Mouse (Mus musculus) lung, embryonic 14.5 days (tissue): ENCODE data around the gene Anxa9. TPM values are rescaled to one million over a fixed set of nuclear protein-coding genes. Genes with fewer than 3 reads are reported as not detected.

Source experiments
- ATAC-seq: fragments of 200-750 bp; cut with Nextera tagmentation; 2 replicates; pipeline ENCODE4 v1.8.0; 2017; ENCODE audit warnings: mild to moderate bottlenecking, moderate TSS enrichment, moderate library complexity; ENCODE audit not compliant: insufficient read depth
- DNase-seq: peaks from one replicate; pipeline ENCODE4 v3.0.0-alpha.2; 2015
- H3K27ac ChIP-seq: fragments of 300-500 bp; sonication (generic); 2 replicates; pipeline ENCODE4 v1.5.1; 2014; ENCODE audit warnings: low read depth, mild to moderate bottlenecking, moderate library complexity
- H3K27me3 ChIP-seq: fragments of 300-500 bp; sonication (generic); 2 replicates; pipeline ENCODE4 v1.6.1; 2014; ENCODE audit warnings: low read length, control low read depth; ENCODE audit not compliant: insufficient read depth
- H3K36me3 ChIP-seq: fragments of 300-500 bp; sonication (generic); 2 replicates; pipeline ENCODE4 v1.6.1; 2014; ENCODE audit warnings: control low read depth; ENCODE audit not compliant: insufficient read depth
- H3K4me1 ChIP-seq: fragments of 300-500 bp; sonication (generic); 2 replicates; pipeline ENCODE4 v1.6.1; 2014; ENCODE audit warnings: antibody characterized with exemption, control low read depth; ENCODE audit not compliant: insufficient read depth
- H3K4me2 ChIP-seq: fragments of 300-500 bp; sonication (generic); 2 replicates; pipeline ENCODE4 v1.6.1; 2014; ENCODE audit warnings: mild to moderate bottlenecking
- H3K4me3 ChIP-seq: fragments of 300-500 bp; sonication (generic); 2 replicates; pipeline ENCODE4 v1.5.1; 2014; ENCODE audit warnings: low read depth, low read length
- H3K9ac ChIP-seq: fragments of 300-500 bp; sonication (generic); 2 replicates; pipeline ENCODE4 v1.6.1; 2014
- H3K9me3 ChIP-seq: fragments of 300-500 bp; sonication (generic); 2 replicates; pipeline ENCODE4 v1.6.1; 2016; ENCODE audit warnings: low read depth, low read length, control low read depth
- CTCF ChIP-seq: IDR thresholded peaks from 2 replicates; pipeline ENCODE4 v1.5.1; 2016; ENCODE audit warnings: antibody characterized with exemption, low read depth
- WGBS: fragments of 180-500 bp; shearing (Covaris S2); extraction: QIAGEN DNeasy Blood & Tissue Kit; methylation state at CpG from one replicate; pipeline ENCODE4 v1.1.7; 2014; 5-methylcytosine and 5-hydroxymethylcytosine counted together
- polyA plus RNA-seq: library from polyadenylated mRNA; unstranded; fragments of >200 nt; fragmentation: Nextera tagmentation; extraction: Ambion mirVana; gene quantifications from 2 replicates; pipeline ENCODE4 v1.2.1, GENCODE M21; 2014

Gene Anxa9
- polyA plus RNA-seq, 1 experiment from 2014 or later, result 2.0 TPM

- no peaks in the 10 kb centered on the region for H3K4me1 ChIP-seq
- no peak for TF ChIP-seq CTCF
- H3K9ac ChIP-seq, result 0 out of 2 replicates have a peak overlapping the region, but pooled peaks have one; percentile 18
- peak overlapping the region; percentile 35 for H3K4me2 ChIP-seq
- no peak for DNase-seq
- 0 out of 2 replicates have a peak overlapping the region, but pooled peaks have one; percentile 1 for H3K4me3 ChIP-seq
- H3K27me3 ChIP-seq, result no peaks in the 10 kb centered on the region
- 69% methylated on average over 5 of the region's 5 CpGs for WGBS
- ATAC-seq, result no peak
- H3K9me3 ChIP-seq, result no peaks in the 10 kb centered on the region
- no peak overlapping the region for H3K27ac ChIP-seq
- peaks cover 21% of the 10 kb centered on the region for H3K36me3 ChIP-seq
Measured at GRCm38 (mm10) chr3:95250361-95250760, 56.6 kb downstream of the Anxa9 start.

DNA sequence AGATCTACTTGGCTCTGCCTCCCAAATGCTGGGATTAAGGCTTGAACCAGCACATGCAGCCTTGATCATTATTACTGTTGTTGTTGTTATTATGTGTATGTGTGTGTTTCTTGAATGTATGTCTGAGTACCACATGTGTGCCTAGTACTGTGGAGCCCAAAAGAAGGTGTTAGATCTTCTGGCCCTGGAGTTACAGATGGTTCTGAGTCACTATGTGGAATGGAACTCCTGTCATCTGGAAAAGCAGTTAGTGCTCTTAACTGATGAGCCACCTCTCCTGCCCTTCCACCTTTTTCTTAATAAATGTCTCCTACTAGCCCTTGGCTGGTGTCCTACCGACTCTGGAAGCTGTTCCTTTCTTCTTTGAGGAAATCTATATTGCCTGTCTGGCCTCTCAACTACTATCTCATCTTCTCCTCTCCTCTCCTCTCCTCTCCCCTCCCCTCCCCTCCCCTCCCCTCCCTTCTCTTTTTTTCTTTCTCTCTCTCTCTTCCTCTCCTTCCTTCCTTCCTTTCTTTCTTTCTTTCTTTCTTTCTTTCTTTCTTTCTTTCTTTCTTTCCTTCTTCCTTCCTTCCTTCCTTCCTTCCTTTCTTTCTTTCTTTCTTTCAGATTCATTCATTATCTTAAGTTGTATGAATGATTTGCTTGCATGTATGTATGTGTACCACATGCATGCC is 59.2 kb downstream of the Anxa9 start:
- Histone ChIP-seq H3K4me2 (no peak overlapping the region), H3K27ac (no peak overlapping the region), H3K27me3 (no peaks in the 10 kb centered on the region), H3K4me1 (no peaks in the 10 kb centered on the region), H3K36me3 (0 out of 2 replicates have a peak, but pooled peaks cover 2% of the 10 kb centered on the region), H3K9me3 (no peaks in the 10 kb centered on the region), H3K4me3 (no peak overlapping the region), H3K9ac (no peak overlapping the region)
- TF ChIP-seq CTCF, result no peak
- no peak for DNase-seq
- 57% methylated on average over 1 of the region's 1 CpGs for WGBS
- ATAC-seq, result no peak

DNA sequence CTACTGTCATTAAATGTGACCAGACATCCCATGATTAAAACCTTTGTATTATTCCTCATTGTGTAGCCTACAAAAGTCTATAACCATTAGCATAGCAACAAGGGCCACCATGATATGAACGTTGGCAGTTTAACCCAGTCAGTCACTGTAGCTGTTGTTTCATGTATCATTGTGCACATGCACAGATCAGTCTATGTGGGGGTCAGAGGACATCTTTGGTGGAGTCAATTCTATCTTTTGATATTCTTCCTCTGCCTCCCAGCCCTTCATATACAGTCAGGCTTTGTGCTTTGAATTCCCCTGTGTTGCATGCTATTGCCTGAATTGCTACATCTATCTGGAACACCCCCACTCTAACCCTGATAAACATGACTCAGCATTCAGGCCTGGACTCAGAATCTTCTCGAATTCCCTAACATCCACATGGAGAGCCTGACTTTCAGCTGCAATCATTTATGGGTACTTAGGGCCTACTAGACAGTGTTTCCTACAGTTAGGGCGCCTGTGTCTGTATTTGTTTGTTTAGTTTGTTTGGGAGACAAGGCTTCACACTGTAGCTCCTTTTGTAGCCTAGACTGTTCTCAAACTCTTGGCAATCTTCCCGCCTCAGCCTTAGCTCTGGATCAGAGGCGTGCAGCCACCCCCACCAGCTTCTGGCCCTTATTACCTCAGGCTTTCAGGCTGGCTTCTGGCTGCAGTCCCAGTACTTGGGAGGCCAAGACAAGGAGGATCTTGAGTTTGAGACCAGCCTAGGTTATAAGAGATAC is 60.3 kb downstream of the Anxa9 start:
- Histone ChIP-seq H3K9me3 (no peaks in the 10 kb centered on the region), H3K9ac (no peak overlapping the region), H3K36me3 (0 out of 2 replicates have a peak, but pooled peaks cover 2% of the 10 kb centered on the region), H3K27ac (no peak overlapping the region), H3K4me3 (no peak overlapping the region), H3K4me2 (no peak overlapping the region), H3K4me1 (no peaks in the 10 kb centered on the region), H3K27me3 (no peaks in the 10 kb centered on the region)
- peak; percentile 53 for DNase-seq
- ATAC-seq, result 0 out of 2 replicates have a peak, but pooled peaks have one; percentile 25
- 76% methylated on average over 5 of the region's 5 CpGs for WGBS
- TF ChIP-seq CTCF, result no peak

Other genes with a start within 250 kb of the Anxa9 start
- 12.2 and 13.6 TPM in 2 replicates for gene Pip5k1a, start 200.2 kb downstream of the Anxa9 start, polyA plus RNA-seq
- gene Vps72, start 196.2 kb downstream of the Anxa9 start, polyA plus RNA-seq, result 167 and 170 TPM in 2 replicates
- 1.2 and 1.9 TPM in 2 replicates for gene Tmod4, start 182.7 kb downstream of the Anxa9 start, polyA plus RNA-seq
- 62.7 and 67.9 TPM in 2 replicates for gene Scnm1, start 173.2 kb downstream of the Anxa9 start, polyA plus RNA-seq
- gene Lysmd1, start 173.1 kb downstream of the Anxa9 start, polyA plus RNA-seq, result 8.2 and 9.4 TPM in 2 replicates
- gene Tnfaip8l2, start 164.8 kb downstream of the Anxa9 start, polyA plus RNA-seq, result 3.2 and 4.2 TPM in 2 replicates
- 3.7 and 5.4 TPM in 2 replicates for gene Sema6c, start 146.7 kb downstream of the Anxa9 start, polyA plus RNA-seq
- gene Gabpb2, start 89.3 kb downstream of the Anxa9 start, polyA plus RNA-seq, result 13.4 and 14.4 TPM in 2 replicates
- 127 and 131 TPM in 2 replicates for gene Cdc42se1, start 78.4 kb downstream of the Anxa9 start, polyA plus RNA-seq
- 15.1 and 16.1 TPM in 2 replicates for gene Mllt11, start 75.0 kb downstream of the Anxa9 start, polyA plus RNA-seq
- gene Gm128, start 65.6 kb downstream of the Anxa9 start, polyA plus RNA-seq, result 0.39 and 0.67 TPM in 2 replicates
- 5.0 and 6.1 TPM in 2 replicates for gene Bnipl, start 56.0 kb downstream of the Anxa9 start, polyA plus RNA-seq
- 36.5 and 40.0 TPM in 2 replicates for gene Mindy1, start 25.8 kb downstream of the Anxa9 start, polyA plus RNA-seq
- 20.0 and 23.5 TPM in 2 replicates for gene Prune1, start 25.1 kb downstream of the Anxa9 start, polyA plus RNA-seq
- 170 and 185 TPM in 2 replicates for gene Cers2, start 7.6 kb upstream of the Anxa9 start, polyA plus RNA-seq
- gene Setdb1, start 50.0 kb upstream of the Anxa9 start, polyA plus RNA-seq, result 50.7 and 52.0 TPM in 2 replicates
- not detected in 2 replicates for gene 4930558C23Rik, start 95.7 kb upstream of the Anxa9 start, polyA plus RNA-seq
- gene Arnt, start 127.2 kb upstream of the Anxa9 start, polyA plus RNA-seq, result 40.1 and 41.0 TPM in 2 replicates
- gene Ctsk, start 192.1 kb upstream of the Anxa9 start, polyA plus RNA-seq, result 2.6 and 2.8 TPM in 2 replicates
- gene Ctss, start 219.6 kb upstream of the Anxa9 start, polyA plus RNA-seq, result 20.6 and 24.3 TPM in 2 replicates